Mouse (Mus musculus) thymus, adult 2 months (tissue): ENCODE data around the gene Btbd10. TPM values are rescaled to one million over a fixed set of nuclear protein-coding genes. Genes with fewer than 3 reads are reported as not detected.

Experiments
- DNase-seq: peaks from one replicate; pipeline ENCODE4 v3.0.0; 2021
- H3K27ac ChIP-seq: fragments of 200-500 bp; 2 replicates; pipeline ENCODE4 v1.5.1; 2012; ENCODE audit warnings: low read length, control low read depth; ENCODE audit not compliant: control insufficient read depth, insufficient read depth
- H3K27me3 ChIP-seq: fragments of 200-500 bp; 2 replicates; pipeline ENCODE4 v1.6.1; 2012; ENCODE audit warnings: mild to moderate bottlenecking, low read length, moderate library complexity, mixed read lengths; ENCODE audit not compliant: control insufficient read depth, insufficient read depth
- H3K36me3 ChIP-seq: fragments of 200-500 bp; 2 replicates; pipeline ENCODE4 v1.6.1; 2012; ENCODE audit warnings: mild to moderate bottlenecking, low read length, moderate library complexity; ENCODE audit not compliant: control insufficient read depth, insufficient read depth
- H3K4me1 ChIP-seq: fragments of 200-500 bp; replicated peaks from 2 replicates; pipeline ENCODE4 v1.6.1; 2012; ENCODE audit warnings: low read length; ENCODE audit not compliant: control insufficient read depth, insufficient read depth
- H3K4me3 ChIP-seq: fragments of 200-500 bp; 2 replicates; pipeline ENCODE4 v1.5.1; 2012; ENCODE audit warnings: mild to moderate bottlenecking, low read length, control low read depth, moderate library complexity; ENCODE audit not compliant: control insufficient read depth, insufficient read depth
- CTCF ChIP-seq: fragments of 200-500 bp; IDR thresholded peaks from 2 replicates; pipeline ENCODE4 v1.5.1; 2012; ENCODE audit warnings: mild to moderate bottlenecking, control low read depth, low read length, moderate library complexity, borderline replicate concordance; ENCODE audit not compliant: control insufficient read depth, poor library complexity, insufficient read depth; ENCODE audit errors: extremely low read depth
- POLR2A ChIP-seq: fragments of 200-500 bp; IDR thresholded peaks from 2 replicates; pipeline ENCODE4 v1.6.1; 2012; ENCODE audit warnings: mild to moderate bottlenecking, low read length, control low read depth, moderate library complexity; ENCODE audit not compliant: control insufficient read depth, poor library complexity, insufficient read depth; ENCODE audit errors: extremely low read depth
- WGBS: fragments of 180-500 bp; shearing (Covaris S2); methylation state at CpG from one replicate; pipeline ENCODE4 v1.1.7; 2018; 5-methylcytosine and 5-hydroxymethylcytosine counted together
- polyA plus RNA-seq: library from polyadenylated mRNA; depleted of rRNA; stranded (reverse); fragments of >200 nt; gene quantifications from 2 replicates; pipeline ENCODE4 v1.2.3, GENCODE M21; 2012; rRNA removed

The Btbd10 gene
- polyA plus RNA-seq, result 13.3 and 15.0 TPM in 2 replicates

- Histone ChIP-seq H3K4me3 (peak within 1 kb of the TSS; percentile 66), H3K27ac (peak within 1 kb of the TSS; percentile 24; the same call in 1 of the 2 replicates), H3K4me1 (peaks cover 7% of the 10 kb centered on the region), H3K27me3 (no peaks in the 10 kb centered on the region), H3K36me3 (no peaks in the 10 kb centered on the region)
- DNase-seq, result peak; percentile 98
- TF ChIP-seq CTCF (no peak), POLR2A (peak; percentile 80)
- WGBS, result 1% methylated on average over 64 of the region's 64 CpGs
These were observed at the start of gene Btbd10 for GRCm38 (mm10) chr7:113368746-113369619. TSS of gene Btbd10 (minus strand) at chr7:113369392.

DNA sequence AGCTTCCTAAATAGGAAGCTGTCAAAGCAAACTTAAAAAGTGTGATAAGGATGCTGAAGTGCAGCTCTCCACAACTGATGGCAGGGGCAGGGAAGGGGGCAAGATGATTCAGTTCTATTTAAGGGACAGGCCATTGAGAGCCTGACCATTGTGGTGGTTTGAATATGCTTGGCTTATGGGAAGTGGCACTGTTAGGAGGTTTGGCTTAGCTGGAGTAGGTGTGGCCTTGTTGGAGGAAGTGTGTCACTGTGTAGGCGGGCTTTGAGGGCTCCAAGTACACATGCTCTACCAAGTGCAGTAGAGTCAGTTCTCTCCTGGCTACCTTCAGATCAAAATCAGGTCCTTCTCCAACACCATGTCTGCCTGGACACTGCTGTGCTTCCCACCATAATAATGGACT is 47.3 kb upstream of the Btbd10 start:
- 100% methylated on average over 1 of the region's 1 CpGs for WGBS
- no peak overlapping the region for H3K4me3 ChIP-seq
- no peak for TF ChIP-seq CTCF
- no peaks in the 10 kb centered on the region for H3K36me3 ChIP-seq
- no peak for DNase-seq
- peaks cover 7% of the 10 kb centered on the region; the same call in 1 of the 2 replicates for H3K4me1 ChIP-seq
- no peaks in the 10 kb centered on the region for H3K27me3 ChIP-seq
- H3K27ac ChIP-seq, result no peak overlapping the region

DNA sequence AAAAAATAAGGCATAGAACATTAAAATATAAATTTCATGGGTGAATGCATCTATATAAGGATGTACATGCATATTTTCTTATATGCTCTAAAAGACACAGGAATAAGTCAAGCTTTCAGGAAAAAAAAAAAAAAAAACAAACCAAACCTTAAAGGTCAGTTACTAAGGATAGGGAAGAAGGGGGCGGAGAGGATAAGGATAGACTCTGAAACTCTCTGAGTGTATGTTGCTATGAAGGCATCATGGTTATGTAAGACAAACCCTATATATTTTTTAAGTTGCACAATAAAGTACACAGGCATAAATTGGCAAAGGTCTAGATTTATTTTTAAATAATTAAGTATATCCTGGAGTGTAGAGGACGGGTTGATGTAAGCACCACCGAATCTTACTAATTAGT is 46.1 kb upstream of the Btbd10 start:
- 97% methylated on average over 3 of the region's 3 CpGs for WGBS

DNA sequence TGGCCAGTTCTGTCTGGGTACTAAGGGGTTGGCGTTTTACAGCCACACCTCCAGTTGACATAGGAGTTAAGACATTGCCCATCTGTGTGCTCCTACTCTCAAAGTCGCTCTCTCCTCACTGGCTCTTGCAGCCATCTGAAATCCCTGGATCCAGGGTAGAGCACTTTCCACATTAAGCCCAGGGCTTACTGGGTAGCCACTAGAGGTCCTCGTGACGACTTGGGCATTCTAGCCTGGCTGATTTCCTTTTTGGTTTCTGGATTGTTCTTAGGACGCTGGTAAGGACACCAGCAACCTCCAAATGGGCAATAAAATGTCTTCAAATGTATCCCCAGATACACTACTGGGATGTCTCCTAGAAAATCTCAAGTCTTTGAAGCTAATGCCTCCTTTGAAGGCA is 39.5 kb upstream of the Btbd10 start:
- no peak overlapping the region for H3K27ac ChIP-seq
- H3K36me3 ChIP-seq, result no peaks in the 10 kb centered on the region
- no peak for TF ChIP-seq CTCF
- TF ChIP-seq POLR2A, result no peak
- WGBS, result 73% methylated on average over 5 of the region's 5 CpGs
- H3K27me3 ChIP-seq, result no peaks in the 10 kb centered on the region
- H3K4me3 ChIP-seq, result no peak overlapping the region
- no peaks in the 10 kb centered on the region for H3K4me1 ChIP-seq
- no peak for DNase-seq

More for the DNA sequence above, 46.1 kb upstream of the Btbd10 start:
- no peak for DNase-seq
- TF ChIP-seq POLR2A (no peak), CTCF (no peak)
- Histone ChIP-seq H3K27me3 (no peaks in the 10 kb centered on the region), H3K4me1 (peaks cover 7% of the 10 kb centered on the region; the same call in 1 of the 2 replicates), H3K4me3 (no peak overlapping the region), H3K36me3 (no peaks in the 10 kb centered on the region), H3K27ac (no peak overlapping the region)

DNA sequence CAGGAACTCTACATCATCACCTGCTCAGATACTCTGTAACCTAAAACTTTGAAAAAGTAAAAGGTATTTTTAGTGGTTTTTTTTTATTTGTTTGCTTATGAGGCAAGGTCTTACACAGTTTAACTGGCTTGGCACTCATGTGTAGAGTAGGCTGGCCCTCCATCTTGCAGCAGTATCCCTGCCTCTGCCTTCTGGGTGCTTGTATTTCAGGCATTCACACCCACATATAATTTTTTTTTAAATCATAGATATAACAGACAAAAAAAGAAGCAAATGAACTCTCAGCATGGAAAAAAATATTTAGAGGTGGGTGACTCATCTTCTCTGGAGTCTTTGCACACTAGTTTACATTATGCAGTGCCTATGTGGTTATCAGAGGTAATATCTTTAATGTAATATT is 28.9 kb upstream of the Btbd10 start:
- H3K36me3 ChIP-seq, result no peaks in the 10 kb centered on the region
- no peak overlapping the region for H3K27ac ChIP-seq
- H3K27me3 ChIP-seq, result no peaks in the 10 kb centered on the region
- no peak overlapping the region for H3K4me3 ChIP-seq
- DNase-seq, result no peak
- no peaks in the 10 kb centered on the region for H3K4me1 ChIP-seq
- no peak for TF ChIP-seq CTCF
- TF ChIP-seq POLR2A, result no peak

- Histone ChIP-seq H3K27ac (no peak overlapping the region), H3K4me3 (no peak overlapping the region), H3K4me1 (no peaks in the 10 kb centered on the region), H3K36me3 (no peaks in the 10 kb centered on the region), H3K27me3 (no peaks in the 10 kb centered on the region)
- TF ChIP-seq POLR2A (no peak), CTCF (no peak)
- DNase-seq, result no peak
- WGBS, result 76% methylated on average over 4 of the region's 4 CpGs
These were observed 27.5 kb upstream of the Btbd10 start for GRCm38 (mm10) chr7:113396661-113397060.

- H3K4me1 ChIP-seq, result no peaks in the 10 kb centered on the region
- no peak overlapping the region for H3K27ac ChIP-seq
- TF ChIP-seq POLR2A (no peak), CTCF (no peak)
- WGBS, result 83% methylated on average over 2 of the region's 2 CpGs
- DNase-seq, result no peak
- no peaks in the 10 kb centered on the region for H3K36me3 ChIP-seq
- H3K27me3 ChIP-seq, result no peaks in the 10 kb centered on the region
- H3K4me3 ChIP-seq, result no peak overlapping the region
These were observed 22.4 kb upstream of the Btbd10 start for GRCm38 (mm10) chr7:113391619-113392018.

- no peak for DNase-seq
- Histone ChIP-seq H3K4me3 (no peak within 1 kb of the TSS), H3K27ac (no peak within 1 kb of the TSS), H3K27me3 (no peaks in the 10 kb centered on the region), H3K36me3 (no peaks in the 10 kb centered on the region), H3K4me1 (no peaks in the 10 kb centered on the region)
- TF ChIP-seq POLR2A, result no peak
- TF ChIP-seq CTCF, result no peak
- WGBS, result 93% methylated on average over 2 of the region's 2 CpGs
These were observed 19.3 kb upstream of the Btbd10 start, which contains the start of gene Pth for GRCm38 (mm10) chr7:113388470-113388869. TSS of gene Pth (minus strand) at chr7:113388570.
